Mouse (Mus musculus): ENCODE measurements around the gene Rpl38.

Rpl38 gene

DNA sequence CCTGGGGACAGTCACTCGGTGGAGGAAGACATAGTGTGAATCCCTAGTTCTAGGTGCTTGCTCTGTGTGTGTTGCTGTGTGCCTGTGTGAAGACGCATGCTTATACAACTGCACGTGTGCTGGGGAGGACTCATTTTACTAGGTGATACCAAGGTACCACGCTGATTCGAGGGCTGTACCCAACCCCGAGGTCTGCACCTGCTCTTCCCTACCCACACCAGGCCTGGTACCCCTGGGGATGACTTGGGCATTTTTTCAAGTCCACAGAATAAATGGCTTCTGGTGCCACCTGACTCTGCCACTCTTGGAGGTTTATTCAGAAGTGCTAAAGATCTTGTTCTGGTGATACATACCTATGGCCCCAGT, 34.7 kb downstream of the Rpl38 start:
- no peak for DNase-seq (ENCODE audit: low read depth, low spot score)

GRCm38 (mm10) chr11:114704071-114704913, 36.0 kb downstream of the Rpl38 start:
- DNase-seq (ENCODE audit: low read depth, low spot score), result peak; percentile 60

DNA sequence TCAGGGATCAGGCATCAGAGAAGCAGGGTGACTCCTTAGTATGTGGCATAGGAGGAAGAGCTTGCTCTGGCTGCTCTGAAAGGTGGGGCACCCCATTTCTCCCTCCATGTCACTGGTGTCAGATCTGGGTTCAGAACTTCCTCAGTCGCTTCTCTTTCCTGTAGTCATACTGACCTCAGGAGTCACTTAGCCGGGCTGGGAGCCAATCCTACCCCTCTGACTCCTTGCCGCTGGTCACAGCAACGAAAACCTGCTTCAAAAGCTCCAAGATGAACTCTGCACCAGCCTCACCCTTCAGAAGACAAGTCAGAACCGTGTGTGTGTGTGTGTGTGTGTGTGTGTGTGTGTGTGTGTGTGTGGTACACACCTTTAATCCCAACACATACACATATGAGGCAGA, 38.0 kb downstream of the Rpl38 start:
- DNase-seq (ENCODE audit: low read depth, low spot score), result no peak

DNA sequence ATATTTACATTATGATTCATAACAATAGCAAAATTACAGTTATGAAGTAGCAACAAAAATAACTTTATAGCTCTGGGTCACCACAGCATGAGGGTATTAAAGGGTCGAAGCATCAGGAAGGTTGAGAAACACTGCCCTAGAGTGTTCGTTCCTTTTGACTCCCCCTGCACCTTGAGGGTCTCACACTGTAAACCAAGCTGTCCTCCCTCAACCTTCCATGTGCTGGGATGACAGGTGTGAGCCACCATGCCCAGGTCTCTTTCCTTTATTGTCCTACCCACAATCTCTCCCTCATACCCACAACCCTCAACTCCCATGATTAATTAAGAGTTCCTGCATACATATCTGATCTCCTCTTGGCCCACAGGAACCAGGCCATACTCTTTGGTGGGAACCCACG, 43.1 kb downstream of the Rpl38 start:
- no peak for DNase-seq (ENCODE audit: low read depth, low spot score)

DNA sequence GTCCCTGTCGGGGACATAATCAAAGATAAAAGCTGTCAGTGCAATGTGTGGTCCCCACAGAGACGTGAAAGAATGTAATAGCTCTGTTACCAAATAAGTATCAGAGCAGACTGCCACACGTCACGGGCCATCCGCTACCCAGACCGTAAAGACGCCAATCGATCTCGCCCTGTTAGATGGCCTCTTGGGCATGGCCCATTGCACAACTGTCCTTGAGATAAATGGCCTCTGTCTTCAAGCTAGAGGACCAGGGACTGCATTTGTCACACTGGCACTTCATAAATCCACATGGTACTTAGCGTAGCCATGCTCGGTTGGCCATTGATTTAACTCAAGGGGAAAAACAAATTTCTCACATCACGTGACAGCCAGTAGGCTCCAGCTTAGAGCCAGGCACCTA, 43.5 kb downstream of the Rpl38 start:
- DNase-seq (ENCODE audit: low read depth, low spot score), result no peak

- no peak for DNase-seq (ENCODE audit: low read depth, low spot score)
Measured at GRCm38 (mm10) chr11:114714526-114714925, 46.2 kb downstream of the Rpl38 start.

DNA sequence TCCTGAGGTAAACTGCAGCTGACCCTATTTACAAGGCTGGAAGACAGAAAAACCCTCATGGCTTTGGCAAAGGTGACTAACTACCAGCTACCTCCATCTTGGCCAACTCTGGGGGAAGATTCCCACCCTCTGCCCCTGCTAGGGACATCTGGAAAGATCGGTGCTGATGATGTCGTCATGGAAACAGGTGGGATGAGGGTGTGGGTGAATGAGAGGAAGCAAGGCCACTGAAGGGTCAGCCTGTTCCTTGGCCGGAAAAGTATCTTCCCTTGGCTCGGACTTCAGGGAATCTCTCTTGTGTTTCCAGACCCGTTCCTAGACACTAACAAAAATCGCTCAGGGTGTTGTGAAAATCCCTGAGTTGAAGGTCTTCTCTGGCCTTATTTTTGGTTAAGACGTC, 47.2 kb downstream of the Rpl38 start:
- DNase-seq (ENCODE audit: low read depth, low spot score), result no peak

- no peak for DNase-seq (ENCODE audit: low read depth, low spot score)
Measured at GRCm38 (mm10) chr11:114720535-114720934, 52.2 kb downstream of the Rpl38 start.
